Mouse (Mus musculus): ENCODE measurements around the gene Htra3. TPM values are rescaled to one million over a fixed set of nuclear protein-coding genes. Genes with fewer than 3 reads are reported as not detected.

Gene Htra3
- polyA plus RNA-seq, 1 experiment from 2014 or later = 3.7 TPM

DNA sequence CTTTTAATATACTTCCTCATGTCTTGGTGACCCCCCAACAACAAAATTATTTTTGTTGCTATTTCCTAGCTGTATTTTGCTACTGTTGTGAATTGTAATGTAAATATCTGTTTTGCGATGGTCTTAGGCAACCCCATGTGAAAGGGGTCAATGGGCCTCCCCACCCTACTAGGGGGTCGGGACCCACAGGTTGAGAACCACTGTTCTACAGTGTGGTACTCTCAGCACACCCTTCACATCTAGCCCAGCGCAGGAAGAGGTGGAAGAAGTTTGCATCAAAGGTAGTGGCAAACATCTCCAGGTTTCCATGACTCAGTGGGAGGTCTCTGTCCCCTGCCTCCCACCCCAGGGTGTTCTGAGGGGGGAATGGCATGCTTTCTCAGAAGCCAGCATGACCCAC is 25.8 kb upstream of the Htra3 start:
- no peak overlapping the region for H3K27ac ChIP-seq (ENCODE audit: low read depth, low read length)
- H3K4me3 ChIP-seq (ENCODE audit: low read depth, low read length) = no peak overlapping the region

DNA sequence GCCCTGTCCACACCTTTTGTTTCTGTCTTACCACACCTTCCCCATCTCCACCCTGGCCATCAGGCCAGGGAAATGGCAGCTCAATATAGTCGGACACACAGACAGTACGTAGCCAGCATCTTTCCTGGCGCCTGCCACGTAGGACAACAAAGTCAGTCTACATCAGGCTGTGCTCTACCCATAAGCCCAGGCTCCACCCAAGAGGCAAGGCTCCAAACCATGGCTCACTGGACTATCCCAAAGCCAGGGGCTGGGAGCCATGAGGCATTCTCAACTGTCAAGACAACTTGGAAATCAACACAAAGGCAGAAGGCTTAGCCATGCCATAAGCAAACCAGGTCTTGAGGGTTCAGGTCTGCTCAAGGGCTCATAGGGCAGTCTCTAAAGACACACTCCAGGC is 24.2 kb upstream of the Htra3 start:
- Histone ChIP-seq H3K4me1 (ENCODE audit: control insufficient read depth, insufficient read depth, low read length) (no peaks in the 10 kb centered on the region), H3K27me3 (ENCODE audit: control insufficient read depth, insufficient read depth, low read length) (peaks cover 4% of the 10 kb centered on the region; the same call in 1 of the 2 replicates), H3K36me3 (ENCODE audit: control insufficient read depth, insufficient read depth, low read length) (no peaks in the 10 kb centered on the region), H3K4me3 (ENCODE audit: low read depth, low read length) (no peak overlapping the region), H3K4me2 (no peak overlapping the region), H3K27ac (ENCODE audit: low read depth, low read length) (no peak overlapping the region), H3K9me3 (replicated peaks; ENCODE audit: control insufficient read depth, low read length) (no peaks in the 10 kb centered on the region), H3K9ac (ENCODE audit: low read depth, low read length) (no peak overlapping the region)
- 87% methylated on average over 4 of the region's 4 CpGs for WGBS (ENCODE audit: insufficient replicate concordance)
- ATAC-seq (replicated peaks; ENCODE audit: insufficient number of reproducible peaks, low FRiP score, low TSS enrichment) = no peak

More for the DNA sequence above, 25.8 kb upstream of the Htra3 start:
- Histone ChIP-seq H3K36me3 (ENCODE audit: control insufficient read depth, insufficient read depth, low read length) (no peaks in the 10 kb centered on the region), H3K9me3 (replicated peaks; ENCODE audit: control insufficient read depth, low read length) (no peaks in the 10 kb centered on the region), H3K27me3 (ENCODE audit: control insufficient read depth, insufficient read depth, low read length) (peaks cover 2% of the 10 kb centered on the region; the same call in 1 of the 2 replicates), H3K9ac (ENCODE audit: low read depth, low read length) (no peak overlapping the region), H3K4me2 (no peak overlapping the region), H3K4me1 (ENCODE audit: control insufficient read depth, insufficient read depth, low read length) (no peaks in the 10 kb centered on the region)
- no peak for ATAC-seq (replicated peaks; ENCODE audit: insufficient number of reproducible peaks, low FRiP score, low TSS enrichment)
- WGBS (ENCODE audit: insufficient replicate concordance) = 81% methylated on average over 3 of the region's 3 CpGs

DNA sequence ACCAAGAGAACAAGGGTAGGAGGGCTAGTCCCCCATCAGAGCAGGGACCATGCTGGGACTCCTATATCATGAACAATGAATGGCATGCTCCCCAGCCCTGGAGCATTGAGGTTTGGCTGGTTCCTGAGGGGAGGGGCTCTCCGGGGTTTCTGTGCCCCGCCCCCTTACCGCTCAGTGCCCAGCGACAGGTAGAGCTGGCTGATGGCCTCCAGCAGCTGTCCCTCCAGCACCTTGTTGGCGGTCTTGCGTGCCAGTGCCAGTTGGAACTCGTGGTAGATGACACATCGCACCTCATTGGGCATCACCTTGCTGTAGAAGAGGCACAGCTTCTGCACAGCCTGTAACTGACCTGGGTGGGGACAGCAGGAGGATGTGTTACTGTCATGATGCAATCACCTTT is 23.6 kb upstream of the Htra3 start:
- 82% methylated on average over 8 of the region's 8 CpGs for WGBS (ENCODE audit: insufficient replicate concordance)
- Histone ChIP-seq H3K4me2 (no peak overlapping the region), H3K9ac (ENCODE audit: low read depth, low read length) (no peak overlapping the region), H3K9me3 (replicated peaks; ENCODE audit: control insufficient read depth, low read length) (no peaks in the 10 kb centered on the region), H3K4me3 (ENCODE audit: low read depth, low read length) (no peak overlapping the region), H3K4me1 (ENCODE audit: control insufficient read depth, insufficient read depth, low read length) (no peaks in the 10 kb centered on the region), H3K27me3 (ENCODE audit: control insufficient read depth, insufficient read depth, low read length) (peaks cover 4% of the 10 kb centered on the region; the same call in 1 of the 2 replicates), H3K27ac (ENCODE audit: low read depth, low read length) (no peak overlapping the region), H3K36me3 (ENCODE audit: control insufficient read depth, insufficient read depth, low read length) (no peaks in the 10 kb centered on the region)
- ATAC-seq (replicated peaks; ENCODE audit: insufficient number of reproducible peaks, low FRiP score, low TSS enrichment) = no peak

GRCm38 (mm10) chr5:35702582-35703140 is 23.1 kb upstream of the Htra3 start:
- no peak for ATAC-seq (replicated peaks; ENCODE audit: insufficient number of reproducible peaks, low FRiP score, low TSS enrichment)
- 74% methylated on average over 4 of the region's 4 CpGs for WGBS (ENCODE audit: insufficient replicate concordance)

DNA sequence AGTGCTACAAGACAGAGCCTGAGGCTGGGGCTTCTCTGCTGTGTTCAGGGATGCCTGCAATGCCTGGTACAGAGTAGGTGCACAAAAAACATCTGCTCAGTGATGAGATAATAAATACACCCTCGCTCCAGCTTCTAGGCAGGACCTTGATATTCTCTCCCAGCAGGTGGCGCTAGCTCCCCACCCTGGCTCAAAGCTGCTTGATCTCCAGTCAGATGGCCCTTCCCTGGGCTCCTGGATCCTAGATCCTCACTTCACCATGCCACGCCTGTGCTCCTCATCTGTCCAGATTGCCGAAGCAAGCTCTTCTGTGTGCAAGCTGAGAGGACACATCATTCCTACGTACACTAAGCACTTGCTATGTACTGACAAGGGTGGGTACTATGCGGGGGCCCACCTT is 21.5 kb upstream of the Htra3 start:
- Histone ChIP-seq H3K4me2 (no peak overlapping the region), H3K9ac (ENCODE audit: low read depth, low read length) (no peak overlapping the region), H3K4me3 (ENCODE audit: low read depth, low read length) (no peak overlapping the region), H3K4me1 (ENCODE audit: control insufficient read depth, insufficient read depth, low read length) (no peaks in the 10 kb centered on the region), H3K36me3 (ENCODE audit: control insufficient read depth, insufficient read depth, low read length) (no peaks in the 10 kb centered on the region), H3K27me3 (ENCODE audit: control insufficient read depth, insufficient read depth, low read length) (peaks cover 4% of the 10 kb centered on the region; the same call in 1 of the 2 replicates), H3K27ac (ENCODE audit: low read depth, low read length) (no peak overlapping the region), H3K9me3 (replicated peaks; ENCODE audit: control insufficient read depth, low read length) (no peaks in the 10 kb centered on the region)
- ATAC-seq (replicated peaks; ENCODE audit: insufficient number of reproducible peaks, low FRiP score, low TSS enrichment) = no peak
- WGBS (ENCODE audit: insufficient replicate concordance) = 48% methylated on average over 6 of the region's 6 CpGs

More at GRCm38 (mm10) chr5:35702582-35703140, 23.1 kb upstream of the Htra3 start:
- Histone ChIP-seq H3K9me3 (replicated peaks; ENCODE audit: control insufficient read depth, low read length) (no peaks in the 10 kb centered on the region), H3K36me3 (ENCODE audit: control insufficient read depth, insufficient read depth, low read length) (no peaks in the 10 kb centered on the region), H3K4me1 (ENCODE audit: control insufficient read depth, insufficient read depth, low read length) (no peaks in the 10 kb centered on the region), H3K9ac (ENCODE audit: low read depth, low read length) (no peak overlapping the region), H3K27me3 (ENCODE audit: control insufficient read depth, insufficient read depth, low read length) (peaks cover 4% of the 10 kb centered on the region; the same call in 1 of the 2 replicates), H3K27ac (ENCODE audit: low read depth, low read length) (no peak overlapping the region), H3K4me2 (no peak overlapping the region), H3K4me3 (ENCODE audit: low read depth, low read length) (no peak overlapping the region)

- 33% methylated on average over 5 of the region's 5 CpGs for WGBS (ENCODE audit: insufficient replicate concordance)
- H3K27me3 ChIP-seq (ENCODE audit: control insufficient read depth, insufficient read depth, low read length) = peaks cover 9% of the 10 kb centered on the region; the same call in 1 of the 2 replicates
Observed at GRCm38 (mm10) chr5:35695815-35696214, 16.2 kb upstream of the Htra3 start.

GRCm38 (mm10) chr5:35693638-35694037 is 14.1 kb upstream of the Htra3 start:
- Histone ChIP-seq H3K4me2 (no peak overlapping the region), H3K4me1 (ENCODE audit: control insufficient read depth, insufficient read depth, low read length) (peaks cover 34% of the 10 kb centered on the region), H3K4me3 (ENCODE audit: low read depth, low read length) (no peak overlapping the region), H3K9me3 (replicated peaks; ENCODE audit: control insufficient read depth, low read length) (no peaks in the 10 kb centered on the region), H3K27me3 (ENCODE audit: control insufficient read depth, insufficient read depth, low read length) (peaks cover 7% of the 10 kb centered on the region; the same call in 1 of the 2 replicates), H3K27ac (ENCODE audit: low read depth, low read length) (no peak overlapping the region), H3K36me3 (ENCODE audit: control insufficient read depth, insufficient read depth, low read length) (no peaks in the 10 kb centered on the region), H3K9ac (ENCODE audit: low read depth, low read length) (no peak overlapping the region)
- WGBS (ENCODE audit: insufficient replicate concordance) = 72% methylated on average over 4 of the region's 4 CpGs
- no peak for ATAC-seq (replicated peaks; ENCODE audit: insufficient number of reproducible peaks, low FRiP score, low TSS enrichment)

More at GRCm38 (mm10) chr5:35695815-35696214, 16.2 kb upstream of the Htra3 start:
- Histone ChIP-seq H3K27ac (ENCODE audit: low read depth, low read length) (no peak overlapping the region), H3K4me3 (ENCODE audit: low read depth, low read length) (no peak overlapping the region), H3K4me1 (ENCODE audit: control insufficient read depth, insufficient read depth, low read length) (peaks cover 13% of the 10 kb centered on the region), H3K4me2 (no peak overlapping the region), H3K36me3 (ENCODE audit: control insufficient read depth, insufficient read depth, low read length) (no peaks in the 10 kb centered on the region), H3K9ac (ENCODE audit: low read depth, low read length) (no peak overlapping the region), H3K9me3 (replicated peaks; ENCODE audit: control insufficient read depth, low read length) (no peaks in the 10 kb centered on the region)
- no peak for ATAC-seq (replicated peaks; ENCODE audit: insufficient number of reproducible peaks, low FRiP score, low TSS enrichment)

- Histone ChIP-seq H3K36me3 (ENCODE audit: control insufficient read depth, insufficient read depth, low read length) (no peaks in the 10 kb centered on the region), H3K4me3 (ENCODE audit: low read depth, low read length) (no peak overlapping the region), H3K27ac (ENCODE audit: low read depth, low read length) (0 out of 2 replicates have a peak overlapping the region, but pooled peaks have one; percentile 18), H3K4me1 (ENCODE audit: control insufficient read depth, insufficient read depth, low read length) (peaks cover 49% of the 10 kb centered on the region), H3K27me3 (ENCODE audit: control insufficient read depth, insufficient read depth, low read length) (peaks cover 7% of the 10 kb centered on the region; the same call in 1 of the 2 replicates), H3K9ac (ENCODE audit: low read depth, low read length) (no peak overlapping the region), H3K9me3 (replicated peaks; ENCODE audit: control insufficient read depth, low read length) (no peaks in the 10 kb centered on the region), H3K4me2 (no peak overlapping the region)
- 32% methylated on average over 11 of the region's 11 CpGs for WGBS (ENCODE audit: insufficient replicate concordance)
- ATAC-seq (replicated peaks; ENCODE audit: insufficient number of reproducible peaks, low FRiP score, low TSS enrichment) = no peak
Observed at GRCm38 (mm10) chr5:35691246-35691645, 11.7 kb upstream of the Htra3 start.
